Mouse (Mus musculus): ENCODE results near the gene Ptgir.
A peak's percentile ranks its signal among the peaks of the same experiment; 100 is the strongest.

The Ptgir gene

DNA sequence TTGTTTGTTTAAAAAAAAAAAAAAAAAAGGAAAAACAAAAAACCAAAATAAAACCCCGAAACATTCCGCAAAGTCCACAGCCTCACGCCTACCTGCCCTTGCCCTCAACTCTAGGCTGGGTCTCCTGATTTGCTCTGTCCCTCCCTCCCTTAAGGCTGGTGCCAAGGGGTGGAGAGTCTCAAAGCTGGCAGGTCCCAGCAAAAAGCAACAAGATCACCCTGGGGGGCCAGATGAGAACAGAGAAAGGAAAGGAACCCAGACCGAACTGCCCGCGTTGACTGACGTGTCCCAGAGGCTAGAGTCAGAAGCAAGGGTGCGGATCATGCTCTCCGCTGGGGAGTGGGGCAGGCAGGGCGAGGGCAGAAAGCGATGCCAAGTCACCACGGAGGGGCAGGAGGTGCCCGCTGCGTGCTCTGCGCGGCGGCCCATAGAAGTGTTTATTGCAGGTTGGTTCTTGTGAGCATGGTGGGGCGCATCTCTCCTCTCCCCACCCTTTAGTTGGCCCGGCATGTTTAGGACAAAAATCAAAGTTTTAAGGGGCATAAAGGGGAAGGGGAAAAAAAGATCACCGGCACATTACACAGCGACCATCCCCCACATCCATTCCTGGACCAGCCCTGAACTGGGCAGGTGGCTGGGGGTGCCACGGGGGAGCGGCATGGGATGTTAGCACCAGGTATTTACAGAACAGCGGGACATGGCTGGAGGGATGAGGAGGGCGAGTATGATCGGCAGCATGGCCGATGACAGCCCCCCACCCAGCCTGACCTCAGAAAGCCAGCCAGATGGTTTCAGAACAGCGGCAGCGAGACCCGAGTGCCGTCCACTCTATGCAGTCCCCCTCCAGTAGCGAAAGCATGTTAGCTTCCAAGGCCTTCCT, 9.4 kb downstream of the Ptgir start:
- no peak for DNase-seq (ENCODE audit: inconsistent age in 2 of 2, low spot score in 1 of 2)

DNA sequence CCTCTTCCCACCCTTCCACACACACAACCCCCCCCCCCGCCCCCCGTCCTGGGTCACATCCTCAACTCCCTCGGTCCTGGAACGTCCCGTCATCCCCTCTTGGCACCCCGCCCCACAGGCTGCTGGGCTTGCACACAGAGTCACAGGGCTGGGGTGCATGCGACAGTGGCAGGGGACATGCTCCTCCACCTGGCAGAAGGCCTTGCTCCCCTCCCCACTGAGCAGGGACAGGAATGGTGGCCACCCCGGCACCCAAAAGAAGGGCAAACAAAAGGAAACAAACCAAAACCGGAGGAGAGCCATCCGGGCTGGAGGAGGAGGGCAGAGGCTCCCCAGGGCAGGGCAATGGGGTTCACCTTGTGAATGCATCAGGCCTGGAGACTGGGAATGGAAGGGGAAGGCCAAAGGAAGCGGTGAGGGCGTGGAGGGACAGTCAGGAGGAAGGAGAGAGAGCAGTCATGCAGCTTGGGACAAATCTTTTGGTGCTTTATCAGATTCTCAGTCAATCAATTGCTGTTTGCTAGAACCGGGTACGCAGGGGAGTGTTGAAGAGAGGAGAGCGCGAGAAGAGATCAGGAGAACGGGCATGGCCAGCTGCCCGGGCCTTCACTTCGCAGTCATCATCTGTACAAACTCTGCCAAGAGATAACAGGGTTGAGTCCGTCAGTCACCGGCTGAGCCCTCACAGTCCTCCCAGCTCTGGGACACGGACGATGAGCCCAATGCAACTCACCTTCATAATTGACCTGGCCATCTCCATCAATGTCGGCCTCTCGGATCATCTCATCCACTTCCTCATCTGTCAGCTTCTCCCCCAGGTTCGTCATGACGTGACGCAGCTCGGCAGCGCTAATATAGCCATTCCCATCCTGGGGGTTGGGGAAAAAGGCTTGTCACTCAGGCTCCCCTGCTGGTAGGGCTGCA, 10.3 kb downstream of the Ptgir start:
- DNase-seq (ENCODE audit: inconsistent age in 2 of 2, low spot score in 1 of 2) = no peak

DNA sequence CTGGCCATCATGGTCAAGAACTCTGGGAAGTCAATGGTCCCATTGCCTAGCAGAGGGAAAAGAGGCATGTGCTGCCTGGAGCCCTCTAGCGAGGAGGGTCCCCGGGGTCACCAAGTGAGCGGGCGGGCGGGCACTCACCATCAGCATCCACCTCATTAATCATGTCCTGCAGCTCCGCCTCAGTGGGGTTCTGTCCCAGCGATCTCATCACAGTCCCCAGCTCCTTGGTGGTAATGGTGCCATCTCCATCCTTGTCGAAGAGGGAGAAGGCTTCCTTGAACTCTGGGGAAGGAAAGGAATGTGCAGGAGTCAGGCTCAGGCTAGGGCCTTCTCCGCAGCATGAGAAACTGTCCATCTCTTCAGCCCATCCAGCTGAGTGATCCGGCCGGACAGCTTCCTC, 11.2 kb downstream of the Ptgir start:
- no peak for DNase-seq (ENCODE audit: inconsistent age in 2 of 2, low spot score in 1 of 2)

DNA sequence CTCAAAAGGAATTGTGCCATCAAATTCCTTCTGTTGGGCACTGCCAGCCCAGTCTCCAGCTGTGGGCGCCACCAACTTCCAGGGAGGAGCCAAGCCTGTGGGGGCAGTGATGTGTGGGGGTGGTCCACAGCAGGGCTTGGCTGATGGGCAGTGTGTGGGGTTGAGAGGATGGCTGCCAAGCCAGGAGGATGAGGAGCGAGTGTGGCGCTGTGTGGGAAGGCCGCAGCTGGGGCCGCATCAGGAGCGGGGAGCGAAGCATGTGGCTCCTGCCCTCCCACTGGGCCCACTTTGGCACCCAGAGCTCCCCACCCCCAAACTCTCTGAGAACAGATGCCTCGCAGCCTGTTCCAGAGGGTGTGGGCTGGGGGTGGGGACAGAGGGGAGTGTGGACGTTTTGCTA, 11.7 kb downstream of the Ptgir start:
- no peak for DNase-seq (ENCODE audit: inconsistent age in 2 of 2, low spot score in 1 of 2)

DNA sequence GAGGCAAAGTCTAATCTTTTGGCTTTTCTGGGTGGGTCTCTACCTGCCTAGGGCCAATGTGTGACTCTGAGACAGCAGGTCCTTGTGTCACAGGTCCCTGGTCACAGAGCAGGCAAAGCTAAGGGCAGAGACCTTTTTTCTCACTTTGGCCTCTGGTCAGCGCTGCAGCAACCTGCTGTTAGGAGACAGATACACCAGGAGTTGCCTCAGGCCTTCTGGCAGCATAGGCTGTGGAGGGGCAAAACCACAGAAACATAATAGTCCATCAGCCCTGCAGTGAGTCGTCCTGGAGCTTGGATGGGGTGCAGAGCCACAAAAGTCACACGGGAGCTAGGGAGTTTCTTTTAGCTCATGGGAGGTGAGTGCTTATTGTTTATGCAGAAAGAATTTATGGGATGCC, 12.4 kb downstream of the Ptgir start:
- no peak for DNase-seq (ENCODE audit: inconsistent age in 2 of 2, low spot score in 1 of 2)

DNA sequence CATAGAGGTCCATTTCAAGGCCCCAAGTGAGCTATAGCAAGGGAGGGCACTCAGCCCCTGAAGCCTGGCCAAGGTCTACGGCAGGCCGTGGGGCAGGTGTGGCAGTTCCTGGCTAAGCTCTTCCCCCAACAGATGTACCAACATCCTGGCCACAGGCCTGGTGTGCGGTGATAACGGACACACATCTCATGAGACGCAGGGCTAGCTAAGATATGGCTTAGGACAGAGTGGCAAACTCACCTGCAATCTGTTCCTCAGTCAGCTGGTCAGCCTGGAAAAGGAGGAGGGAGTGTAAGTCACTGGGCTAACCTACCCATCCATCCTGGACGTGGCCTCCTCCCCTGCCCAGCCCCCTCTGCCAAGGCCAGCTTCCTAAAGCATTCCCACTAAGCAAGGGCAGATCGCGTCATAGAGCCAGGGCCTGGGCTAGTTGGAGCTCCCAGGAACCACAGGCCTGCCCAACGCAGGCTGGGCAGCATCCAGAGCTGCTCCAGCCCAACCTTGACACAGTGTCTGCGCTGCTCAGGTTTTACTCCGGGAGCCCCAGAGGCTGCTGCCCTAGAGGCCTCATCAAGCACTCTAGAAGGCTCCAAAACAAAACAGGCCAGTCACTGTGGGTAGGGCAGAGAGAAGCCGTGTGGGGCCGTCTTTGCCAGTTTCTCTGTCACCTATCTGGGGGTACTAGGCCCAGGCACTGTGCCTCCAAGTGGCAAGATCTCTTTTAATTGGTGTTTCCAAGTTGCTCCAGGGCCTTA, 13.3 kb downstream of the Ptgir start:
- DNase-seq (ENCODE audit: inconsistent age in 2 of 2, low spot score in 1 of 2) = peak; percentile 74 to 87

DNA sequence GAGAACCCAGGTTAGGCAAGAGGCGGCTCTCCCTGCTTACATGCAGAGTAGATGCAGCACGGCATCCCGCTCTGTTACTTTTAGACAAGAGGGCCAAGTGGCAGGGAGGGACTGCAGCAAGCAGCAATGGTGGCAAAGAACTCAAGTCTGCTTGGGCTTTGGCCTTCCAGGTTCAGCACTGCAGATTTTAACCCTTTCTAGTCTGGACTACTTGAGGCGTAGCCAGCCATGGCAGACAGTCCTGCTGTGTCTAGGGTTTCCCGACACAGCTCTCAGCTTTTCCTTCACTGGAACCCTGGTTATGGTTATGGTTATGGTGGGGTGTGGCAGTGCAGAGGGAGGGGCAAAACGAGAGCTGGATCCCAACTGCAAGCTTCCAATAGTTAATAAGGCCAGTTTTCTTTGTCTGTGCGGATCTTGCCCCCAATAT, 13.9 kb downstream of the Ptgir start:
- no peak for DNase-seq (ENCODE audit: inconsistent age in 2 of 2, low spot score in 1 of 2)

DNA sequence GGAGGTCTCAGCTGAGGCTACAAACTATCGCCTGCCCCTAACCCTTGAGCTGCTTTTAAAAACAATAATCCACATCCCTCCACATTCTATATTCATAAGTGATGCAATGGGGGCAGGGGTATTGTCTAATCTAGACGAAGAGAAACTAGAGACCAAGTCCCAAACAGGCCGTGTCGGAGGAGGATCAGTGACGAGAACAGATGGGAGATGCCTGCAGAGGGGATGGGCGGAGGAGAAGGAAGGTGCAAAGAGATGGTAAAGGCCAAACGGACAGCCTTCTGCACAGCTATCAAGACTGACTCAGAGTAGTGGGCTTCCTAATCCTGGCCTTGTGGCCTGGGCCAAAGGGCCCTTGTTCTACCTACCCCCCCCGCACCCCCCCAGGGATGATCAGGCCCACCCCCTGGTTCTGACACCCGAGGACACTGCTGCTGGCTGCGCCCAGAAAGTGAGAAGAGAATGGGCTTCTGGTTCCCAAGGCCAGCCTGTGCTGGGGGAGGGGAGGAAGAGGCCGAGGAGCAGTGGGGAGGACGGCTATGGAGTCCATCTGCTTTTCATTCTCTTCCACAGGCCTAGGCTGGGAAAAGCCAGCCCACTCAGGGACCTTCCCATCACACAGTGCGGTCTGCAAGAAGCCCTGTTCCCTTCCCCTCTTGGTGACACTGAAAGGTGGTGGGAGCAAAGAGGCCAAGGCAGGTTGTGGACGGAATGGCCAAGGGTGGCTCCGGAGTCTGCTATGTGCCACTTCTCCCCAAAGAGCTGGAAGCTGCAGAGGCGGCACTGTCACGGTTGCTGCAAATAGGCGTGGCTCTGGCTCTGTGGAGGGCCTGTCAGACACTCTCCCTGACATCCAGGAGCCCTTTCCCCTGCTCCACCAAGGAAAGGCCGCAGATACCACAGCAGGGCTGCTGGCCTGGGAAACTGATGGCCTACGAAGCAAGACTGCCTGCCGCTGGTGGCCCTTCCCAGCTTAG, 14.8 kb downstream of the Ptgir start:
- DNase-seq (ENCODE audit: inconsistent age in 2 of 2, low spot score in 1 of 2) = peak in 1 of 2 experiments; percentile 77

DNA sequence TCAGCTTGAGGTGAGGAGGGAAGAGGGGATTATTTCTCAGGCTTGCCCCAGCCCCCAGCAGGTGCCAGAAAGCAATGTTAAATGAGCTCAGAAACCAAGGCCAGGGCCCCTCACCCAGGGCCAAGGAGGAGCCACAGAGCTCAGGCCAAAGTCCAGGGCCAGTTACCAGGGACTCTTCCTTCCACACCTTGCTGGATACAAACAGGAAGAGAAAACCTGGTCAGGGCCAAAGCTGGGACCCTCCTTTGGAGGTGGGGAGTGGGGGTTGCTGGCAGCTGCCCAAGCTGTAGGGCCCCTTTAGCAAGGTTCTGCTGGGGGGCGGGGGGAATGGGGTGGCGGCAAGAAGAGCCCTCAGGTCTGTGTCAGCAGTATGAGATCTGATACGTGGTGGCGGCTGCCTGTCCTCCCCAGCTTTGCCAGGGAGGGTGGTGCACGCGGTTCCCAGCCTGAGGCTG, 15.6 kb downstream of the Ptgir start:
- DNase-seq (ENCODE audit: inconsistent age in 2 of 2, low spot score in 1 of 2) = peak in 1 of 2 experiments; percentile 62

DNA sequence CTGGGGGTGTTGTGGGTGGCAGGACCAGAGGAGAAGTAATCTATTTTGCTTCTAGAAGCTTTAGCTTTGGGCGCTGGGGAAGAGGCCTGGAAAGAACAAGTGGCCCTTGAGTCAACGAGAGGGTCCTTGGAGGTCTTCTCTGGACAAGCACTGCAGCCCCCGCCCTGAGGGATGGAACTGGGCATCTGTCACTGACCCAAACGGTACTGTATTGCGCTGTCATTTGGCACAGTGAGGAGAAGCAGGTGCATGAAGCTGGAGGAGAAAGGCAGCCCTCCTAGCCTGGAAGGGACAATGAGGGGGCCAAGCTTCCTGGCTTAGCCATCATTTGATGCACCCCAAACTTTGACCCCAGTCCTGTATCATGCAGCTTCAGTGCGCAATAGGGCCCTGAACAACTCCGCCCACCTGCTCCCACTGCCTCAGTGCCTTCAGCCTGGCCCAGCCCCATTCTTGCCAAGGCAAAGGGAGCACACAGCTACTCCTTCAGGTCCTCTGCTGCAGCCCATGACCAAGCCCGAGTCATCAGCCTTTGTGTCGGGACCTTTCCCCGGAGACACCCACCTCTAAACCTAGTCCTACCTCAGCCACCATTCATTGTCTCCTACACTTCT, 16.2 kb downstream of the Ptgir start:
- peak; percentile 67 to 79 for DNase-seq (ENCODE audit: inconsistent age in 2 of 2, low spot score in 1 of 2)

DNA sequence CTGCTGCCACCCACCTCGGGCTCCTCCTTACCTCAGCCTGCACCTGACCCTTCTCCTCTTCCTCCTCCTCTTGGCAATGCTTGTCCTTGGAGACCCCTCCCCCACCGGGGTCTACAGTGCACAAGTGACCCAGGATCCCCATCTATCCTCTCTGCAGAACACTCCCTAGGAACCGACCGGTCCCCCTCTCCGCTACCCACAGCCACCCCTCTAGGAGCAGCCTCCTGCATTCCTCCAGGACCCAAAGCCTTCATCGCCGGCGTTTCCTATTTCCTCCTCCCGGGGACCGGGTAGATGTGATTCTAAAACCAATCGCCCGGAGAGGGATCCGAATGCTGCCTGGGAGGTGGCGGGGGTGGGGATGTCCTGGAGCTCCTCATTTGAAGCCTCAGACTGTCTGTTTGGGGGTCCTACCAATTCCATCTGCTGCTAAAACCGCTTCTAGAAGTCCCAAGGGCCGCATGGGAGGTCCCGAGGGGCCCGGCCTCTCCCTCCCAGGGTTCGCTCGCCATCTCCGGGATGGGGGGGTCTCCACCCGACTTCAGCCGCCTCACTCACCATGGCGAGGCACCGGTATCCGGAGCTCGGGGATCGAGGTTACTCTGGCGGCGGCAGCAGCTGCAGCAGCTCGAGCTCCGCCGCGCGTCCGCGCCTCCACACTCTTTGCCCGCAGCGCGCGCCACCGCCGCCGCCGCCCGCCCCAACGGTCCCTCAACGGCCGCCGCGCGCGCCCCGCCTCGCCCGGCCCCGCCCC, 17.2 kb downstream of the Ptgir start:
- peak in 1 of 2 experiments; percentile 70 for DNase-seq (ENCODE audit: inconsistent age in 2 of 2, low spot score in 1 of 2)

DNA sequence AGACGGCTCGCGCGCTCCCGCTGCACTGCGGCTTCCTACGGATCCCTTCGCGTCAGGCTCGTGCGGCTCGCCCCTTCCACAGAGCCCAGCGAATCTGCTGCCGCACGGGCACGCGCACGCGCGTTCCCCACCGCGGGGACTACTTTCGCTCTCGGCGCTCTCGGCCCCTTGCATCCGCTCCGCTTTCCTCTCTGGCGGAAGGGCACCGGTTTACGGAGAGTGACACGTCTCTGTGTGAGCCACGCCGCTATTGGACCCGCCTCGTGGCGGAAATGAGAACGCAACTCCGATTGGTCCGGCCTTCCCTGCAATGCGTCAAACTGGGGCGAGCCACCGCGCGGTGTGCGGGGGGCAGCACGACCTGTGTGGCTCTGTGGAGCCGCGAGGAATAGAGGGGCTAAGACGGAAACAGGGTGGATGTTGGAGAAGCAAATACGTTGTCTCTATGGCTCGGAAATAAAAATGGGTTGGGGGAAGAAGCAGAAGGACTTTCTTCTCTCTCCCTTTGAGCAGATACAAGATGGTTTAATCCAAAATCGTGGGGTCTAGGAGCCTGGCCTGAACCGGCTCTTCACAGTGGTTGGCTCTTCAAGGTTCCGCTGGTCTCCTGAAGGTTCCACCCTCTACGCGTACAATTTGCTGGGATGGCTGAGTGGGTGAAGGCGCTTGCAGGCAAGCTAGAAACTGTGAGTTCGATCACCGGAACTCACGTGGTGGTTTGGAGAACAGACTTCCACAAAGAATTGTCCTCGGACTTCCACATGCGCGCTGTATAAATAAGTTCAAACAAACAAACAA, 17.9 kb downstream of the Ptgir start, which contains the start of gene Calm3:
Gene Calm3 (minus strand): TSS at position 78 of the 798 bp plus-strand sequence.
- peak; percentile 100 for DNase-seq (ENCODE audit: inconsistent age in 2 of 2, low spot score in 1 of 2)

DNA sequence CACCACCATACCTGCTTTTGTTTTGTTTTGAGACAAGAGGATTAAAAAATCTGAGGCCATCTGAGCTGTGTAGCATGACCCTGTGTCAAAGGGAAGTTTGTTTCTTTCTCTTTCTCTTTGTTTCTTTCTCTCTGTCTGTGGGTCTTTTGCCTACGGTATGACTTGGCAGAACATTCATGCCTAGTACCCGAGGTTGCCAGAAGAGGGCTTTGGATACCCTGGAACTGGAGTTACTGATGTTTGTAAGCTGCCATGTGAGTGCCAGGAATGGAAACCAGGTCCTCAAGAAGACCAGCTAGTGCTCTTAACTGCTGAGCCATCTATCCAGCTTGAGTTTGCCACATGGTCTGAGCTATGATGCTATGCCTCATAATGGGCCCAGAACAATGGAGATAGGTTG, 22.1 kb downstream of the Ptgir start:
- no peak for DNase-seq (ENCODE audit: inconsistent age in 2 of 2, low spot score in 1 of 2)

DNA sequence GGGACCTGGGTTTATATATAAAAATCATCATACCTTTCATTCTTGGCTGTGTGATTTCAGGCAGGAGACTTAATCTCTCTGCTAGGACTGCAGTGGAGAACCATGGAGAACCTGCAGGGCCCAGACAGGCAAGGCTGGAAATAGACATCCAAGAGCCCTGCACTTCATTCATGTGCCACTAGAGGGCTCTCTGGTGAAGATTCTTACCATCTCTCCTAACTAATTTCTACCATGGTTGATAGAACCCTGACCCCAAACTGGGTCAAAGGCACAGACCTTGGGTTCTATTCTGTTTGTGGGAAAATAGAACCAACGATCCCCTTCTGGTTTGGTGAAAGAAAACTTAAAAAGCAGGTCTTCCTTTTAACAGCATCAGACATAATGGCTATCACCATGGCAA, 24.6 kb downstream of the Ptgir start:
- peak; percentile 64 to 92 for DNase-seq (ENCODE audit: inconsistent age in 2 of 2, low spot score in 1 of 2)

DNA sequence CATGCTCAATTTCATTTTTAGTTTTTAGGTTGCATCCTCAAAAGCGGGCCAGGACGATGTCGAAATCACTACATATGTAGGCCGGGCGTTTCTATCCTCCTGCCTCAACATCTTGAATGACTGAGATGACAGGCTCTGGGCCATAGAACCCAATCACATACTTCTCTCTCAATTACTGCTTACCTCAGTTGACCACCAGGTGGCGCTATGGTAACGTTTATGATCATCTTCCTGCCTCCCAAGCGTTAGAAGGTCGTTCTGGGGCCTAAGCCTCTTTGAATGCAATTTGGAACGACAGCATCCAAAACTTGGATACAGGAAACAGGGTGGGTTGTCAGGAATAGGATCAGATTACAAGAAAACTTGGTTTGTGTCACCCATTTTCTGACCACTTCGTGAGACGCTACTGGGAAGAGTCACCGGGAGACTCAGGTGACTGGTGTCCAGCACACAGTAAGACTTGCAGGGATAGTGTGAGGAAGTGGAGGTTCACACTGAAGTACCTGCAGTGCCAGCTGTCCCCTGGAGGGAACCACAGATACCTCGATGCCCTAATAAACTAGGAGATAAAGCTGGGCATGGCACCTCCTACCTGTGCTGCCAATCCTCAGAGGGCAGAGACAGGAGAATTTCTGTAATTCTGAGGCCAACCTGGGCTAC, 25.8 kb downstream of the Ptgir start:
- DNase-seq (ENCODE audit: inconsistent age in 2 of 2, low spot score in 1 of 2) = peak; percentile 82 to 95

DNA sequence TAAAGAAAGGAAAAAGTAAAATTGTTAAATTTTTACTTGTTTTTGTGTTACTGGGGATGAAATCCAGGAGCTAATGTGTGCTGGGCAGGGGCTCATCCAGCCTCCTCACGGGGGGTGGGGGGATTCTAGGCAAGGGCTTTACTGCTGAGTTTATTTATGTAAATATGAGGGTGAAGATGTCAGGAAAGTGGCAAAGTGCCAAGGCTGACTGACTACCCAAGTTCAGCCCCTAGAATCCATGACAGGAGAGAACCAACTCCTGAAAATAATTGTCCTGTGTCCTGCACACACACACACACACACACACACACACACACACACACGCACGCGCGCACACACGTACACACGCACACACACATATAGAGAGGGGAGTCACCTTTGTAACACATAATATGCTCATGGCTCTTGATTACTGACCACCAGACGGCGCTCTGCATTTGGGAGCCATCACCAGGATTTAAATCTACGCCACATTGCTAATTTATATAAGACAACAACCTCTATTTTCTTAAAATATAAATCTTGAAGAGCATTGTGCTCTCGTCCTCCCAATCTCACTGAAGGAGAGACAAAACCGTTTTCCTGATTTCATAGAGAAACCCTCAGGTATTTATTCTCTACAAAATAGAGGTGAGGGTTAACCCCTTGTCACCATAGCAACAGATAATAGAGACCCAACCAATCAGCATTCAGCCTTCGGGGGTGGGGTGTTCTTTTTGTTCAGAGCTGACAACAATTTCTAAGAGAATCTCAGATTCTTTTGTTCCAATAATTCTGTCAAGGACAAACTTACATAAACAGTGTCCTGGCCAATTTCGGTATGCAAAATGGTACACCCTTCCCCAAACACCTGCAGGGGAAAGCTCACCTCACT, 26.7 kb downstream of the Ptgir start:
- peak; percentile 51 to 80 for DNase-seq (ENCODE audit: inconsistent age in 2 of 2, low spot score in 1 of 2)
